Mouse (Mus musculus) G1E-ER4 (cell line): ENCODE data around the gene Gm6176. TPM values are rescaled to one million over a fixed set of nuclear protein-coding genes. Genes with fewer than 3 reads are reported as not detected.
"Not testable (repeated sequence)": the region's sequence is repeated elsewhere in the genome, so short reads cannot be mapped to it uniquely, and the experiment has no call there.

Source experiments
- GATA1 ChIP-seq: IDR thresholded peaks from one replicate; pipeline ENCODE4 v1.8.0; 2012; ENCODE audit warnings: low read length, inconsistent platforms
- polyA plus RNA-seq: library from polyadenylated mRNA; stranded (reverse); fragments of >175 nt; gene quantifications from 2 replicates; pipeline ENCODE4 v1.2.3, GENCODE M21; 2012

The Gm6176 gene
- polyA plus RNA-seq: not detected in 2 replicates

DNA sequence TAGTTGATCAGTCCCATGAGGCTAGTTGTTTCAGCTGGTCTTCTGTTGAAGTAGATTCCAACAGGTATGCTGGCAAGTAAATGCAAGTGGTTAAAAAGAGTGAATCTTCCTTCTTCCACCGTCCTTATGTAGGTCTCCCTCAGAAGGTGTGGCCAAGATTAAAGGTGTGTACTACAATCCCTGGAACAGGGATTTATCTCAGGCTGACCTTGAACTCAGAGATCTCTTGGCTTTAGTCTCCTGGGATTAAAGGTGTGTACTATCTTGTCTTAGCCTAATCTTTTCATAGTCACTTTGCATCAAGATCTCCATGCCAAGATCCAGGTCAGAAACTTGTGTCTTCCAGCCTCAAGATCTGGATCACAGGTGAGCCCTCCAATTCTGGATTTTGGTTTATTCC is at the start of gene Gm6176:
Gene Gm6176 (minus strand): TSS at position 101 of the 400 bp plus-strand sequence.
- TF ChIP-seq GATA1: not testable (repeated sequence)

DNA sequence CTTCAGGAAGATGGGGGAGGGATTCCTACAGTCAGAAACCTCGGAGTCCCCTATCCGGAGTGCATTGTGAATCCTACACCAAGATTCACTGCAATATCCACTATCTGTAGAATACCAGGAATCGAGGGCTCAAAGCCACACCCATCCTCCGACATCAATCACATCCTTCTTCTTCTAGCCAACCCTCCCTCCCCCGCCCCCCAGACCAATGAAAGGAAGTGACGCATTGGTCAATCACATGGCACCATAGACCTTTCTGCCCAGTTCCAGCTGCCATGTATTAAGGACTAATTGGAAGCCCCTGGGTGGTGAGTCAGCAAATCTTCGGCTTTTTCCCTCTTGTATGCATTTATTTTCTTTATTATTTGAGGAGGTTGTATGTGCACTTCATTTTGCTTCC is 12.7 kb upstream of the Gm6176 start, which contains the start of gene Vmn1r139:
Gene Vmn1r139 (plus strand): TSS at position 301 of the 400 bp plus-strand sequence.
- not testable (repeated sequence) for TF ChIP-seq GATA1

DNA sequence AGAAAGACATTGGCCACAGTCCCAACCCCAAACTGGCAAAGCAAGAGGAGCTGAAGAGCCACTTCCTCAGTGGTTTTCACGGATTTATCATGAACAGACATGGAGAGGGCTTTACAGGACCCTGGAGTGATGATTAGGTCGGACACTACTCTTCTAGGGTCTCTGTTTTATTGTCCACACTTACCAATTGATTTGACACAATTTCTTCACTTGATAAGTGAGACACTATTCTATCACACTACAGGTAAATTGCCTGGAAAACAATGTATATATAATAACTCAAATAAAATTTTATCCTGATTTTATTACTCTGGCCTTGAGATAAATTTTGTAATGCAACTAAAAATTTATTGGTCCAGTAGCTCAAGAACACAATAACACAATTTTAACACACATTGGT is 27.3 kb downstream of the Gm6176 start, which contains the start of gene Vmn1r138:
Gene Vmn1r138 (minus strand): TSS at position 101 of the 400 bp plus-strand sequence.
- TF ChIP-seq GATA1: not testable (repeated sequence)

Other genes with a start within 250 kb of the Gm6176 start
- not detected in 2 replicates for gene Vmn1r135, start 224.0 kb downstream of the Gm6176 start, polyA plus RNA-seq
- gene Gm5725, start 212.0 kb downstream of the Gm6176 start, polyA plus RNA-seq: not detected in 2 replicates
- not detected in 2 replicates for gene Gm5891, start 135.0 kb downstream of the Gm6176 start, polyA plus RNA-seq
- gene Vmn1r137, start 61.7 kb downstream of the Gm6176 start, polyA plus RNA-seq: not detected in 2 replicates
- not detected in 2 replicates for gene Vmn1r138, start 27.4 kb downstream of the Gm6176 start, polyA plus RNA-seq
- not detected in 2 replicates for gene Vmn1r139, start 12.8 kb upstream of the Gm6176 start, polyA plus RNA-seq
- gene Gm16451, start 61.9 kb upstream of the Gm6176 start, polyA plus RNA-seq: not detected in 2 replicates
- not detected in 2 replicates for gene Gm10666, start 78.4 kb upstream of the Gm6176 start, polyA plus RNA-seq
- not detected in 2 replicates for gene Vmn1r142, start 107.7 kb upstream of the Gm6176 start, polyA plus RNA-seq
- gene Vmn1r143, start 133.1 kb upstream of the Gm6176 start, polyA plus RNA-seq: not detected in 2 replicates
- gene Gm8653, start 145.0 kb upstream of the Gm6176 start, polyA plus RNA-seq: not detected in 2 replicates
- not detected in 2 replicates for gene Gm8453, start 173.2 kb upstream of the Gm6176 start, polyA plus RNA-seq